28 mouse cellular contexts compared by ENCODE assay signal in genomic region chr5:66780371-66780770, GRCm38 (mm10). TPM values are rescaled to one million over a fixed set of nuclear protein-coding genes. Genes with fewer than 3 reads are reported as not detected.
"Had no signal": no experiment of that assay in that cellular context is flagged by ENCODE, and none has a peak within 500 bp of the region (broad histone marks: within the 10 kb centered on the region; RNA-seq: fewer than 3 reads in every experiment).

No protein-coding gene starts in this region.

- H3K9me3 ChIP-seq: embryonic facial prominence, embryonic 10.5 days; embryonic facial prominence, embryonic 12.5 days; embryonic facial prominence, embryonic 13.5 days; embryonic facial prominence, embryonic 15.5 days; forebrain, embryonic 10.5 days; forebrain, embryonic 12.5 days; forebrain, embryonic 13.5 days; forebrain, embryonic 15.5 days; heart, embryonic 10.5 days had no signal

- H3K4me3 ChIP-seq: embryonic facial prominence, embryonic 10.5 days; embryonic facial prominence, embryonic 12.5 days; embryonic facial prominence, embryonic 13.5 days; embryonic facial prominence, embryonic 15.5 days; erythroblast, embryonic 14.5 days; forebrain, embryonic 10.5 days; forebrain, embryonic 12.5 days; forebrain, embryonic 13.5 days; forebrain, embryonic 15.5 days; heart, adult 2 months; heart, embryonic 10.5 days had no signal

- H3K9ac ChIP-seq: embryonic facial prominence, embryonic 12.5 days; embryonic facial prominence, embryonic 13.5 days; embryonic facial prominence, embryonic 15.5 days; forebrain, embryonic 12.5 days; forebrain, embryonic 13.5 days; forebrain, embryonic 15.5 days; forebrain, postnatal 0 days had no signal

- H3K4me2 ChIP-seq: embryonic facial prominence, embryonic 12.5 days; embryonic facial prominence, embryonic 13.5 days; embryonic facial prominence, embryonic 15.5 days; forebrain, embryonic 12.5 days; forebrain, embryonic 13.5 days; forebrain, embryonic 15.5 days; heart, embryonic 11.5 days had no signal

- DNase-seq: cerebellum, adult 8-10 months; cerebellum, adult 9-10 months; cerebellum, adult 9-11 months; cerebellum, postnatal 10 days; cerebellum, postnatal 14 days; cerebellum, postnatal 25 days; cerebellum, postnatal 36 days; embryo, embryonic 11 days; forebrain, postnatal 0 days; gastrocnemius, postnatal 10 days; gastrocnemius, postnatal 14 days; gastrocnemius, postnatal 25 days; heart, adult 18-20 months; heart, adult 2 months had no signal

- H3K27me3 ChIP-seq: embryonic facial prominence, embryonic 12.5 days; embryonic facial prominence, embryonic 13.5 days; embryonic facial prominence, embryonic 15.5 days; forebrain, embryonic 12.5 days; forebrain, embryonic 13.5 days; forebrain, embryonic 15.5 days had no signal

- H3K36me3 ChIP-seq: embryonic facial prominence, embryonic 10.5 days; embryonic facial prominence, embryonic 12.5 days; embryonic facial prominence, embryonic 13.5 days; embryonic facial prominence, embryonic 15.5 days; forebrain, embryonic 10.5 days; forebrain, embryonic 12.5 days; forebrain, embryonic 15.5 days; heart, embryonic 10.5 days had no signal

- ATAC-seq: forebrain, embryonic 13.5 days; forebrain, embryonic 14.5 days; forebrain, embryonic 15.5 days; forebrain, postnatal 0 days had no signal

- H3K27ac ChIP-seq: embryonic facial prominence, embryonic 10.5 days; embryonic facial prominence, embryonic 12.5 days; embryonic facial prominence, embryonic 13.5 days; embryonic facial prominence, embryonic 15.5 days; forebrain, embryonic 10.5 days; forebrain, embryonic 12.5 days; forebrain, embryonic 13.5 days; forebrain, embryonic 15.5 days; heart, adult 2 months; heart, embryonic 10.5 days had no signal

- H3K4me1 ChIP-seq: embryonic facial prominence, embryonic 12.5 days; forebrain, embryonic 10.5 days; forebrain, embryonic 12.5 days; forebrain, embryonic 13.5 days; forebrain, embryonic 15.5 days; heart, embryonic 10.5 days had no signal

RNA-seq across cellular contexts. Expression of gene Limch1, which starts 34.7 kb away (rescaled TPM):
- total RNA-seq: common myeloid progenitor, adult 5-6 weeks; granulocyte monocyte progenitor cell, adult 5-6 weeks had no signal
- polyA plus RNA-seq: erythroblast, embryonic 14.5 days had no signal
